Mouse (Mus musculus): ENCODE results near the gene Dlx4. TPM values are rescaled to one million over a fixed set of nuclear protein-coding genes. Genes with fewer than 3 reads are reported as not detected.

Gene Dlx4
- polyA plus RNA-seq, 1 experiment from 2014 or later, result not detected

DNA sequence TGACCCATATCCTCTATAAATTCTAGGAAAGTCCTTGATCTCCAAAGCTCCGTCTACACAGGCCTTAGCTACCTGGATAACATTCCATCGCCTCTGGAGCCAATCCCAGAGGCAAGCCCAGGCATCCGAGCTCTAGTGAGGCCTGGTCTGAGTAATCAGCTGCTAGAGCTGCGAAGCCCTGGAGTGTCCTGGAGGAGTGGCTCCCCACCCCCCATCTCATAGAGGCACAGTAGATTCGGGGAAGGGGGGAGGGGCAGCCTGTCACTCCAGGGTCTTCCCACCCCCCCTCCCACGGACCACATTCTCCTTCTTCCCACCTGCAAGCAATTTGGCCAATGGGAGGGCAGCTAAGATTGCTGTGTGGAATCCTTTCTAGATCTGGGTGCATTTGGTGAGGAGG lies 8.8 kb downstream of the Dlx4 start:
- Histone ChIP-seq H3K4me3 (no peak overlapping the region), H3K27me3 (peaks cover 46% of the 10 kb centered on the region), H3K9ac (replicated peaks) (no peak overlapping the region), H3K9me3 (no peaks in the 10 kb centered on the region), H3K27ac (replicated peaks) (no peak overlapping the region), H3K4me1 (peaks cover 9% of the 10 kb centered on the region; the same call in 1 of the 2 replicates), H3K36me3 (no peaks in the 10 kb centered on the region), H3K4me2 (replicated peaks) (no peak overlapping the region)
- no peak for ATAC-seq (replicated peaks)
- WGBS, result 14% methylated on average over 6 of the region's 6 CpGs

DNA sequence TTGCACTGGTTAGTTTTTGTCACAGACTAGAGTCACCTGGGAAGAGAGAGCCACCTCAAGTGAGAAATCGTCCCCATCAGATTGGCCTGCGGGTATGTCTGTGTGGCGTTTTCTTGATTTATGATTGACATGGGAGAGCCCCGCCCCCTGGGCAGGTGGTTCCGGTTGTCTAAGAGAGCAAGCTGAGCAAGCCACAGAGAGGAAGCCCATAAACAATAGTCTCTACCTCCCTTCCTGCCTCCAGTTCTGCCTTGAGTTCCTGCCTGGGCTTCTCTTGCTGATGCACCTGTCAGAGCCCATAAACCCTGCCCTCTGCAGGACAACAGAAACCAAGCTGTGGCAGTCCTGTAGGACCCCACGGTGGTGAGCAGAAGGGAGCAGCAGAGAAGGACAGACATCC lies 12.7 kb downstream of the Dlx4 start:
- Histone ChIP-seq H3K27me3 (peaks cover 7% of the 10 kb centered on the region), H3K36me3 (no peaks in the 10 kb centered on the region), H3K4me1 (peaks cover 9% of the 10 kb centered on the region; the same call in 1 of the 2 replicates), H3K27ac (replicated peaks) (no peak overlapping the region), H3K9me3 (no peaks in the 10 kb centered on the region), H3K4me3 (no peak overlapping the region), H3K9ac (replicated peaks) (no peak overlapping the region), H3K4me2 (replicated peaks) (no peak overlapping the region)
- 77% methylated on average over 6 of the region's 6 CpGs for WGBS
- ATAC-seq (replicated peaks), result no peak

DNA sequence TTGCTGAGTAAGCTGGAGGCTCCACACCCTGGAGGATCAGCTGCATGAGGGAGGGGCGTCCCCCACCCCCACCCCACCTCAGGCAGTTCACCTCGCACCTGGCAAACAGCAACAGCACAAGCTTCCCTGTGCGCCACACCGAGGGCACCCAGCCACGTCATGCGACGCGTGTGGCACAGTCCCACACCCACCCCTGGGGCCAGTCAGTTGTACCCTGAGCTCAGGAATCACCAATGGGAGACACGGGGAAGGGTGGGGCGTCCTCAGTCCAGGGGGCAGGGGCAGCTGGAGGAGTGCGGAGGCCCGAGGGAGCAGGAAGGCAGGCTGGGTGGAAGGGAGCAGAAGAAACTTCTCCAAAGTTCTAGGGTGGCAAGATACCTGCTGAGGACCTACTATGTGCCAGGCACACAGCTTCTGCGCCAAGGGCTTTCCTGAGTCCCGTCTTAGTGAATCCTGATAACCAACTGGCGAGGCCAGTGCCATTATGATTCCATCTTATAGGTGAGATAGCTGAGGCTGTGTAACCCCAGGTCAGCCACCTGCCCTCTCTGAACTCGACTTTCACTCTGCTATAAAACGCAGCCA lies 15.3 kb downstream of the Dlx4 start:
- no peak overlapping the region for H3K4me2 ChIP-seq (replicated peaks)
- no peak for ATAC-seq (replicated peaks)
- no peak overlapping the region for H3K4me3 ChIP-seq
- peaks cover 9% of the 10 kb centered on the region for H3K4me1 ChIP-seq
- 75% methylated on average over 17 of the region's 17 CpGs for WGBS
- no peak overlapping the region for H3K9ac ChIP-seq (replicated peaks)
- peaks cover 11% of the 10 kb centered on the region; the same call in 1 of the 2 replicates for H3K27me3 ChIP-seq
- H3K27ac ChIP-seq (replicated peaks), result no peak overlapping the region
- H3K9me3 ChIP-seq, result no peaks in the 10 kb centered on the region
- H3K36me3 ChIP-seq, result no peaks in the 10 kb centered on the region

DNA sequence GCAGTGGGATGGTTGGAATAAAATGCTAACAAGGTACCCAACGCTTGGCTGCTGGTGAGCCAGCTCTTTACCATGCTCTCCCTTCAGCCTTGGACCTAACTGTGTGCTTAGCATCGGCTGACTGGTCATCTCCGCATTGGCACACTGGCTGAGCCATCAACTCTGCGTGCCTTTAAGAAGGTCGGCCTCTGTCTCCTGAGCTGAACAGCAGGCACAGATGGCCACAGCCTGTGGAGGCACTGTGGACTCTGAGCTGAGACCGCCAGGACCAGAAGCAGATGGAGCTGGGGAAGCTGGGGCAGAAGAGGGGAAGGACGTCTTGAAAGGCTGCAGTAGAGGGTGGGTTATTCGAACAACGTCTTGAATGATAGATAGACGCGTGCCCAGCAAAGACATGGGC lies 17.7 kb downstream of the Dlx4 start:
- no peak for ATAC-seq (replicated peaks)
- H3K4me1 ChIP-seq, result peaks cover 9% of the 10 kb centered on the region
- H3K27ac ChIP-seq (replicated peaks), result no peak overlapping the region
- WGBS, result 70% methylated on average over 11 of the region's 11 CpGs
- H3K4me3 ChIP-seq, result no peak overlapping the region
- H3K9me3 ChIP-seq, result no peaks in the 10 kb centered on the region
- H3K4me2 ChIP-seq (replicated peaks), result no peak overlapping the region
- no peaks in the 10 kb centered on the region for H3K36me3 ChIP-seq
- no peak overlapping the region for H3K9ac ChIP-seq (replicated peaks)
- H3K27me3 ChIP-seq, result peaks cover 34% of the 10 kb centered on the region

DNA sequence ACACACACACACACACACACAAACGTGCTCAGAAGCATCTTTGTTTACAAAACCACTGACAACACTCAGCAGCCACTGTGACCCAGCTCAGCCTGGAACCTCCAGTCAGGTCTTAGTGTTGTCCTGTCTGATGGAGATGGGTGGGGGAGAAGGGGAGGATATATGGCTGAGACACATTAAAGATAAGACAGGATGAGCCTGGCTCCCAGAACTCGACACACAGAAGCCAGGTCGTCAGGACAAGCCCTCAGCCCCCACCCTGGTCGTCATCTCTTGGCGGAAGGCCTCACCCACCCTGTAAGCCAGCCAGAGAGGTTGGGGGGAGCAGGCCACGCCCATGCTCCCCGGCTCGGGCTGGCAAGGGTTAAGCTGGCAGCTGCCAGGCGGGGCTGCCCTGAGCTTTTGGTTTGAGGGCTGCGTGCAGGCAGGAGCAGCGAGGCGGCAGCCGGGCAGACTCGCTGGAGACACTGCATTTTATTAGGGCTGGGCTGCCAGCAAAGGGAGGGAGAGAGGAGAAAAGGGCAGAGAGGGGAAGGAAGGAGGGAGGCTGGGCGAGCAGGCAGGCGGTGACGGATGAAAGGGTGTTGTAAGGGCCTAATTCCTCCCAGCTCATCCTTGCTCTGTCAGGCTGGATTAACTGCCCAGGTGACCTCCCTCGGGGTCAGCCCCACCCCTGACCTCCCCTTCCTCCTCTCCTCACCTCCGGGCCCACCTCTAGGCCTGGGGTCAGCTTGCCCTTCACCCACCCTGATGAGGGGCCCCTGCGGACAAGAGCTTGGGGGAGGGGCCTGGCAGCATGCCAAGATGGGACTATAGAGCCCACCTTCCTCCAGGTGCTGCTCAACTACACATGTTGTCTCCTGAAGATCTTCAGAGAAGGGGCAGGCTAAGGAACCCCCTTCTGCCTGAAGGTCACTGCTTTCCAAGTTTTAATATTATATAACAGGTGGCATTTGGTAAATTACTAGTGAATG lies 19.5 kb downstream of the Dlx4 start:
- ATAC-seq (replicated peaks), result peak; percentile 71
- peaks cover 52% of the 10 kb centered on the region for H3K27me3 ChIP-seq
- H3K27ac ChIP-seq (replicated peaks), result no peak overlapping the region
- H3K9me3 ChIP-seq, result no peaks in the 10 kb centered on the region
- under 1% methylated on average over 20 of the region's 20 CpGs for WGBS
- H3K4me3 ChIP-seq, result peak overlapping the region; percentile 20; the same call in 1 of the 2 replicates
- peak overlapping the region; percentile 15; the same call in 1 of the 2 replicates for H3K9ac ChIP-seq (replicated peaks)
- peak overlapping the region; percentile 31 for H3K4me2 ChIP-seq (replicated peaks)
- H3K36me3 ChIP-seq, result no peaks in the 10 kb centered on the region
- H3K4me1 ChIP-seq, result peaks cover 10% of the 10 kb centered on the region

DNA sequence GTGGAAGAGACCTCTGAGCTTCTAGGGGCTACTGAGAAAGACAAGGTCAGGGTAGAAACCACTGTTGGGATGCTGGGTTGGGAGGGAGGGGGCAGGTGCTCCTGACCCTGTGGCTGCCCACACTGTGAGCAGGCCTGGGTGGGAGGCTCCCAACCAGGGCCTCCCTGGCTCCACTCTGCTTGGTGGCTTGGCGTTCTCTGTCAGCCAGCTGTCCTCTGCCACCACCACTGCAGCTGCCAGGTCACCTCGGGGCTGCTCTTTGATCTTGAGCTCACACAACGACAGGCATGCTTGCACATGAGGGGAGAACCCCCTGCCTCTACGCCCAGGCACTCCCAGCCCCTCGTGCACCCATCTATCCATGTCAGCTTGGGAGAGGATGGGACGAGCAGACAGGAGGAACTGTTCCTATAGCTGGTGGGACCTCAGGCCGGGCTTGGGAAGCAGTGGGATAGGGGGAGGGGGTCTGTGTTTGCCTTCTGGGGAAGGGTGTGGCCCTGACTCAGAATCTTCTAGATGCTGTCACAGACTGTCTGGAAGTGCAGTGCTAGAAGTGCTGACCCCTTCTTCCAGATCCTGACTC lies 20.6 kb downstream of the Dlx4 start:
- Histone ChIP-seq H3K4me3 (no peak overlapping the region), H3K27ac (replicated peaks) (no peak overlapping the region), H3K9ac (replicated peaks) (no peak overlapping the region), H3K4me1 (peaks cover 21% of the 10 kb centered on the region), H3K36me3 (no peaks in the 10 kb centered on the region), H3K27me3 (peaks cover 61% of the 10 kb centered on the region), H3K4me2 (replicated peaks) (no peak overlapping the region), H3K9me3 (no peaks in the 10 kb centered on the region)
- WGBS, result 27% methylated on average over 7 of the region's 7 CpGs
- ATAC-seq (replicated peaks), result no peak

DNA sequence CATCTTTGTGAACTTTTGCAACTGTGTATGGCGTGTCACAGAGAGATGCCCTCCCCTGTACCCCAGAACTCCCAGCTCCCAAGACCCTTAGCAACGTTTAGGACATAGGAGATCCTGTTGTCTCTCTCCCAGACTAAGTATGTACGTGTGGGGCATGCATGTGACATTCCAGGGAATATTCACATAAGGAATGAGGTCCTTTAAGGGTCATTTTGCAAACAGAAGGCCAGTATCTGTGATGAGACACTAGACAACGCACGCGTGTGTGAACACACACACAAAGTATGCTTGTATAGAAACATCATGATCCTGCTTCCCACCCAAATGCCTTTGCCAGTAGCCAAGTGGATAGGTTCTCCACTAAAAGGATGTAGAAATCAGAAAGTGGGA lies 24.0 kb downstream of the Dlx4 start:
- Histone ChIP-seq H3K9me3 (no peaks in the 10 kb centered on the region), H3K4me3 (no peak overlapping the region), H3K4me1 (peaks cover 34% of the 10 kb centered on the region), H3K36me3 (no peaks in the 10 kb centered on the region), H3K27ac (replicated peaks) (no peak overlapping the region), H3K27me3 (peaks cover 92% of the 10 kb centered on the region), H3K9ac (replicated peaks) (no peak overlapping the region), H3K4me2 (replicated peaks) (no peak overlapping the region)
- WGBS, result 22% methylated on average over 6 of the region's 6 CpGs
- no peak for ATAC-seq (replicated peaks)

DNA sequence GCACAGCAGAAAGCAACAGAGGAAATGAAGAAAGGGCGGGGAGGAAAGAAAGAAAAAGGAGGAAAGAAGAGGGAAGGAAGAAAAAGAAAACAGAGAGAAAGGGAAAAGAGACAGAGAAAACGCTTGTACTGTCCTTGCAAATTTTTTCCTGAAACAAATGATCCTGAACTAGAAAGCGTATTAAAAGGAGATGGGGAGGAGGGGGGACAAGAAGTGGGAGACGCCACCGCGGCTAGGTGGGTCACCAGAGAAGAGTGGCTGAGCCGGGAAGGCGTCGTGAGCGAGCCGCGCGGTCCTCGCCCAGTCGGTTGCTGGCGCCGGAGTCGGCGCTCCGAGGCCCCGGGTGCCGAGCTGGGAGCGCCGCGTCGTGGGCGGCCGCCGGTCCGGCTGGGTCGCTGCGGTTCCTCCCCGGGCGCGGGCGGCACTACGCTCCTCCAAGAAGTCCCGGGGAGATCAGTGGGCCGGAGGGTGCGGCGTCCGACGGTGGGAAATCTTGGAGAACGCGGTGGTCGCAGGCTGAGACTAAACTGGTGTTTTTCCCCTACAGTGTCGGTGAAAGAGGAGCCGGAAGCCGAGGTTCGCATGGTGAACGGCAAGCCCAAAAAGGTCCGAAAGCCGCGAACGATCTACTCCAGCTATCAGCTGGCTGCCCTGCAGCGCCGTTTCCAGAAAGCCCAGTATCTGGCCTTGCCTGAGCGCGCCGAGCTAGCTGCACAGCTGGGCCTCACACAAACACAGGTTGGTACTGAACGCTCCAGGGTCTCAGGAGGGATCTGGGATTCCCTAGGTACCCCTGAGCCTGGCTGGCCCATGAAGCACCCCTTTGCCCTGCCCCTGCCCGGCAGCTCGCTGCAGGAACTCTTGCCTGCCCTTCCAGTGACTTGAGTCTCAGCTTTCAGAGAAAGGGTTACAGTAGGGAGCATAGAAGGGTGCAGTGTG lies 24.6 kb downstream of the Dlx4 start:
- Histone ChIP-seq H3K27ac (replicated peaks) (no peak overlapping the region), H3K4me1 (peaks cover 27% of the 10 kb centered on the region), H3K4me3 (peak overlapping the region; percentile 24), H3K27me3 (peaks cover 88% of the 10 kb centered on the region), H3K9me3 (no peaks in the 10 kb centered on the region), H3K36me3 (no peaks in the 10 kb centered on the region), H3K9ac (replicated peaks) (no peak overlapping the region), H3K4me2 (replicated peaks) (peak overlapping the region; percentile 78)
- ATAC-seq (replicated peaks), result no peak
- 1% methylated on average over 63 of the region's 63 CpGs for whole genome bisulfite sequencing

DNA sequence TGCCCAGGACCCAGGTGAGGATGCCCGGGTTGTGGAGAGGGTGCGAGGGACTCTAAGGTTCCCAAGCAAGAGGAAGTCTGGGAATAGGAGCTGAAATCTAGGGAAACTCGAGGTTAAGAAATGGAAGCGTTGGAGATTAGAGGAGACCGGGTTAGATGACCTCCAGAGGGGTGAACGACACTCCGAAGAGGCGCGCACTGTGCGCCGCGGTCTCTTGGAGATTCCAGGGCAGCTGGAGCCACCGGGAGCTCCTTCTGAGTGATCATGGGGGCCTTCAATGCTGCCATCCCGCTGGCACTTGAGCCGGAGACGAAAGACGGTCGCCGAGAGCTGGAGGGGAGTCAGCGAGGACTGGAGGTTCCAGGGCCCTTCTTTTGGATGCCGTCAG lies 25.4 kb downstream of the Dlx4 start:
- Histone ChIP-seq H3K9ac (replicated peaks) (0 out of 2 replicates have a peak overlapping the region, but pooled peaks have one; percentile 35), H3K4me1 (peaks cover 25% of the 10 kb centered on the region), H3K27ac (replicated peaks) (no peak overlapping the region), H3K4me3 (peak overlapping the region; percentile 43), H3K9me3 (no peaks in the 10 kb centered on the region), H3K36me3 (no peaks in the 10 kb centered on the region), H3K4me2 (replicated peaks) (peak overlapping the region; percentile 78), H3K27me3 (peaks cover 80% of the 10 kb centered on the region)
- under 1% methylated on average over 21 of the region's 21 CpGs for WGBS
- ATAC-seq (replicated peaks), result no peak

DNA sequence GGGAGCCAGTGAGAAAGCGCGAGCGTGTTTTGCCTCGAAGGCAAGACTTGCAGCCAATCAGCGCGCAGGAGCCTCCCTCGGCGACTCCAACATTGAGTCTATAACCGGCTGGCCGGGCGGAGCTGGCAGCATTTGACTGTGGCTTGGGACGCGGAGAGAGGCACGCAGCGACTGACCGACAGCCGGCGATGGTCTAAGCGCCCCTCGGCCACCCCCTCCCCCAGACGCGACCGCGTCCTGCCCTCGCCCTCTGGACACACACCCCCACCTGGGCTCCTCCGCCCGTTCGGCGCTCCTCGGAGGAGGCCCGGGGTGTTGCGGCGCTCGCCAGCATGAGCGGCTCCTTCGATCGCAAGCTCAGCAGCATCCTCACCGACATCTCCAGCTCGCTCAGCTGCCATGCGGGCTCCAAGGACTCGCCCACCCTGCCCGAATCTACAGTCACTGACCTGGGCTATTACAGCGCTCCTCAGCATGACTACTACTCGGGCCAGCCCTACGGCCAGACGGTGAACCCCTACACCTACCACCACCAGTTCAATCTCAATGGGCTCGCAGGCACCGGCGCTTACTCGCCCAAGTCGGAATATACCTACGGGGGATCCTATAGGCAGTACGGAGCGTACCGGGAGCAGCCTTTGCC lies 26.0 kb downstream of the Dlx4 start, which contains the start of gene Dlx3:
Gene Dlx3 (plus strand): TSS at position 130 of the 643 bp plus-strand sequence.
- Histone ChIP-seq H3K4me1 (peaks cover 25% of the 10 kb centered on the region), H3K4me3 (peak within 1 kb of the TSS; percentile 43), H3K27ac (replicated peaks) (no peak within 1 kb of the TSS), H3K27me3 (peaks cover 75% of the 10 kb centered on the region), H3K9ac (replicated peaks) (peak within 1 kb of the TSS; percentile 35; the same call in 1 of the 2 replicates), H3K36me3 (no peaks in the 10 kb centered on the region), H3K4me2 (replicated peaks) (peak within 1 kb of the TSS; percentile 78), H3K9me3 (no peaks in the 10 kb centered on the region)
- 0 out of 2 replicates have a peak, but pooled peaks have one; percentile 21 for ATAC-seq (replicated peaks)
- WGBS, result under 1% methylated on average over 54 of the region's 55 CpGs

DNA sequence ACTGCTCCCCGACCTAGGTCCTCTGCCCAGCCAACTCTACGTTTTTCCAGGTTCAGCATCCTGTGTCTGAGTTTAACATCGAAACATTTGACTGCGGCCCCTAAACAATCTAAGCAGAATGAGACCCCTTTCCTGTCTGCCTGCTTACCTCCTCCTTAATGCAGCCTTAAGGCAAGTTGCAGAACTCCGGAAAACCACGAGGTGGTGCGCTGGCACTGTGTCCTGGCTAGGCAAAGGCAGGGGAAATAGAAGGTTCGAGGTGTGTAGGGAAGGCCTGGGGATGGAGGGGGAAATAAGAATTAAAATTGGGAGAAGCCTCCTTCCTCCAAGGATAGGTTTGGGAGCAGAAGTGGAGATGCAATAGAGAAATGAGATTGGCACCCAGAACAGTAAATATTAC lies 27.6 kb downstream of the Dlx4 start:
- Histone ChIP-seq H3K4me1 (peaks cover 25% of the 10 kb centered on the region), H3K9ac (replicated peaks) (no peak overlapping the region), H3K4me2 (replicated peaks) (no peak overlapping the region), H3K9me3 (no peaks in the 10 kb centered on the region), H3K27me3 (peaks cover 60% of the 10 kb centered on the region), H3K4me3 (no peak overlapping the region), H3K27ac (replicated peaks) (no peak overlapping the region), H3K36me3 (no peaks in the 10 kb centered on the region)
- WGBS, result 5% methylated on average over 8 of the region's 8 CpGs
- peak; percentile 51; the same call in 1 of the 2 replicates for ATAC-seq (replicated peaks)
